Mouse (Mus musculus): ENCODE measurements at regions not wholly inside any gene's neighbourhood (a gene's known extent, or its start where the extent isn't known, plus 50 kb on each side); places are given as distances from the start of the nearest gene placed in this dataset.

- DNase-seq (ENCODE audit: low spot score) = no peak
Observed at GRCm38 (mm10) chr10:21672171-21672570, 79.2 kb downstream of the 1700020N01Rik start.

DNA sequence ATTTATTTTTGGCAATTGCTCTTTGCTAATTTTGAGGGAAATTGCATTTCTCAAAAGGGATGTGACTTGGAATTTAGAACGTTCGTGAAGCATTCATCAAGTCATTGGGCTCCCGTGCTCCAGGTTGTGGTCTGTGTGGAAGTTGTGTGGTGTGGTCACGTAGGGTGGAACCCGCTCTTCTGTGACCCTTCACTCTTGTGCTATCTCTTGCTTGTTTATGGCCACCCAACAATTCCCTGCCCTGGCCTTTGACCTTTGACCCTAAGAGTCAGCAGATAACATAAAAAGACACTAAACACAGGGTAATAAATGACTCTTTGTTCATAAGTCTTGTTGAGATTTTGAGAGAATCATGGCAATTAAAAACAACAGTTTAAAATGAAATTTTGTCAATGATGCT is 79.7 kb downstream of the 1700020N01Rik start:
- DNase-seq (ENCODE audit: low spot score) = no peak

DNA sequence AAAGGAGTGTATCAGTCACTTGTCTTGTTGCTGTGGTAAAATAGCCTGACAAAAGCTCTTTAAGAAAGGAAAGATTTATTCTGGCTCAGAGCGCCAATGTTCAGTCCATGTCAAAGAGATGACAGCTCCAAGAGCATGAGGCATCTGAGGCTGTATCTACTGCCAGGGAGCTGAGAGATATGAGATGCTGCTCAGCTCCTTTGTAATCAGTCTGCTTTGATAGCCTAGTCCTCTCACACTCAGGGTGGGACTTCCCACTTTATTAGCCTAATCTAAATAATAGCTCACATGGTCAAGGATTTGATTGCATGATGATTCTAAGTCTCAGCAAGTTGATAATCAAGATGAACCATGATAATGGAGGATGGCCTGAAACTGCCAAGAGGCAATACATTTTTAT is 80.9 kb downstream of the 1700020N01Rik start:
- DNase-seq (ENCODE audit: low spot score) = no peak

DNA sequence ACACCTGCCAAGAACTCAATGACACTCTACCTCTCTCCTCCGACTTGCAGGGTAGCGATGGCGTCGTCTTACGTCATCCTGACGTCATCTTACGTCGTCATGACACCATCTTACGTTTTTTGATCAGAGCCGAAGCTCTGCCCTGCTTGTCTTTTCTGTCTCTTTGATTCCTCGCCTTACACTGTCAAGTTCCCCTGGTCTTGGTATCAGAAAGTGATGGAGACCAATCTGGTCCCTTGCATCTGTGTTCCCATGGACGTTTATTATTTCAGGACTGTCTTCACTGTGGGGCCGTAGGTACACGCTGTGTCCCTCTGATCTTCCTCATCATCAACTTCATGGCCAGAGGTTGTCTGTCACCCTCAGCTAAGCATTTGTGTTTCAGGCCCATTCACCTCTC is 82.8 kb downstream of the 1700020N01Rik start:
- no peak for DNase-seq (ENCODE audit: low spot score)

DNA sequence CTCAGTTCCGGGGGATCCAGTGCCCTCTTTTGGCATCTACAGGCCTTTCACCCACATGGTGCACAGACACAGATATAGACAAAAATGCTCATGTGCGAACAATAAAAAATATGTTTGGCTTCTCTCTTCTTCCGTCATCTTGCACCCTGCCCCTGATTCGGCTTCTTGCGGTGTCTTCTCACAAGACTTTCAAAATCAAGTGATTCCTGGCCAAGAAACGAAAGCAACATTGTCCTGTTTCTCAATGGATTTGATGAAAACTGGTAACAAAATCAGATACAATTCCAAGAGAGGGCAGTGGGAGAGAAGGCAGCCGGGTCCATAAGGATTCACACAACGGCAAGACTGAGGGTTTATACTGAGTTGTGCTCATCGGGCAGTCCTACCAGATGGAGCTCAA is 85.0 kb downstream of the 1700020N01Rik start:
- DNase-seq (ENCODE audit: low spot score) = peak; percentile 55

DNA sequence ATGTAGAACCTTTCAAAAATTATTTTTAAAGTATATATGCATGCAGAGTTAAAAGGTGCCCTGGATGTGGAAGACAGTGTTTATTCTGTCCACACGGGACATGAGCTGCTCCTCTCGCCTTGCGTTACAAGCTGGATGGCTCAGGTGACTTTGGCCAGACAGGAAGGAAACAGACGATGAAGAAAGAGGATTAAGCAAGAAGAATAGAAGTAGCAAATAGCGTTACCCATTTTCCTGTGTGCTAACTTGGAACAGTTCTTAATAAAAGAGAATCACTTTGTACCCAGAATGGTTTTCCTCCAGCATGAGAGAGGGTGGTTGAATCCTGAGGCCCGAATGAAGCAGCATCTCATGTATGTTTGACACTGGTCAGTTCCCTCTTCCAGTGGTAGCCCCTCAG is 85.4 kb downstream of the 1700020N01Rik start:
- DNase-seq (ENCODE audit: low spot score) = peak; percentile 6

GRCm38 (mm10) chr10:21678811-21679451 is 86.0 kb downstream of the 1700020N01Rik start:
- peak; percentile 64 for DNase-seq (ENCODE audit: low spot score)

GRCm38 (mm10) chr10:21680789-21681188 is 87.8 kb downstream of the 1700020N01Rik start:
- DNase-seq (ENCODE audit: low spot score) = no peak

- no peak for DNase-seq (ENCODE audit: low spot score)
Observed at GRCm38 (mm10) chr10:21684286-21685013, 91.5 kb downstream of the 1700020N01Rik start.

GRCm38 (mm10) chr10:21685122-21685798 is 92.3 kb downstream of the 1700020N01Rik start:
- no peak for DNase-seq (ENCODE audit: low spot score)

GRCm38 (mm10) chr10:21686060-21686459 is 93.1 kb downstream of the 1700020N01Rik start:
- no peak for DNase-seq (ENCODE audit: low spot score)

- DNase-seq (ENCODE audit: low spot score) = no peak
Observed at GRCm38 (mm10) chr10:21687484-21687883, 94.5 kb downstream of the 1700020N01Rik start.

DNA sequence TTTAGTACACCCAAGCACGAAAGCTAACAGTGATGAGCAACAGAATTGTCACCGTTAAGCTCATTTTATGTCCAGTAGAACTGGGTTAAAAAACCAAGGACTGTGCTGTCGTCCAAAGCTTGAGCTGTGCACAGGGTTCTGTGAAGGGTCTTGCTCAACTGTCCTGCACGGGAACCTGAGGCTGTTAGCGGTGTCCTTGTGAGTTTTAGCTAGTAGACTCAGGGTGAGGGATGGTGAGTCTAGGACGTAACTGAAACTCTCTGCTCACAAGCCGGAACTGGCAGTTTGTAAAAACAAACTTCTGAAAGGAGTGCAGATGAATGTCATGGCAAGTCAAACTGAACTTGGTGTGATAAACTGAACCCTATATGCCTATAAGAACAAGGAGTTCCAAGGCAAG is 95.6 kb downstream of the 1700020N01Rik start:
- DNase-seq (ENCODE audit: low spot score) = no peak

DNA sequence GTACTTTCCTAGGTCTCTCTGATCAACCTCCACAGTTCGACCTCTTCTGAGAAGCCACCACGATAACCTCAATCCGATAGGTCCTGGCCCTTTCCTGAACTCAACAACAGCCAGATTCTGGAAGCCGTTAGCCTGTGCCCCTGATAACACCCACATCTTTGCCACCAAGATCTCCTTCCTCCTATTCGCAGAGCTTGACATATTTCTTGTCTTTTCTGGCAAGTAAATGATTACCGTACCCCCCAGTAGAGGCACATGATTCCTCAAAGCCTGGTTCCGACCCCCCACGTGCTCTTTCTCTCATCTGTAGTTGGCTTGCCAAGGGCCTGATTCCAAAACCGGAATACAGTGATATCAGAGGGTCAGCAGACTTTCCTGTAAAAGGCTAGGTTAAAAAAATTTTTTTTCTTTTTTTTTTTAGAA is 96.9 kb downstream of the 1700020N01Rik start:
- no peak for DNase-seq (ENCODE audit: low spot score)

DNA sequence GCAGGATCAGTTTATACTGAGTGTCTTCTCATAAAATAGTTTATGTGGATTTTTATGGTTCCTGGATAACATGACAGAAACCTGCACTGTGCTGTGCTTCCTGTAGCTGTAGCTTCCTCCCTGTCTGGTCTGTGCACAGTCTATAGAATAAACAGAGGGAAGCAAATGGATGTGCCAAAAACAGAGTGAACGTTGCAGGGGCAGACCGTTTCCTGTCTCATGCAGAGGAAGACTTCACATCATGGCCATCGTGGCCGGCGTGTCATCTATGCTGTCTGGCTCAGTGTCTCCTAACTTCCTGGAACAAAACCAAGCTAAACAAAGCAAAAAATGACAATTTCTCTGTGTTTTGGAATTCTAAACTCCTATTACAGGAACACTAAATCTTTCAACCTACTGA is 102.2 kb downstream of the 1700020N01Rik start:
- DNase-seq (ENCODE audit: low spot score) = peak; percentile 16

DNA sequence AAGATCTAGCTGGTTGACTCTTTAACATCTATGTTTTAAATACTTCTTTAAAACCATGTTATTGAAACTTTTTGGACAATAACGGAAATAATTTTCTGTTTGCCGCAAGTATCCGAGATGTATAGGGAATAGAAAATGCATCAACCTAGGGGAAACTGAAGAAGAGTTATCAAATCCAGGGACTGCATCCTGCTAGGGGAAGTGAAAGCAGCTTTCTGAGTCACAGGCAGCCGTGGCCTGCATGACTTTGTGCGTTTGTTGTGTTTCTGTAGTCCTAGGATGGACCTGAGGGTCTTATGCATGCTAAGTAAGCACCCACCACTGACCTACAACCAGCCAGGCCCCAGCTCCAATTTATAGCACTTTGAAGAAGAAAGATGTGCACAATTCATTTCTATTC is 103.7 kb downstream of the 1700020N01Rik start:
- no peak for DNase-seq (ENCODE audit: low spot score)

GRCm38 (mm10) chr10:21701580-21701979 is 108.6 kb downstream of the 1700020N01Rik start:
- DNase-seq (ENCODE audit: low spot score) = no peak

GRCm38 (mm10) chr10:21702134-21702533 is 109.2 kb downstream of the 1700020N01Rik start:
- DNase-seq (ENCODE audit: low spot score) = no peak

DNA sequence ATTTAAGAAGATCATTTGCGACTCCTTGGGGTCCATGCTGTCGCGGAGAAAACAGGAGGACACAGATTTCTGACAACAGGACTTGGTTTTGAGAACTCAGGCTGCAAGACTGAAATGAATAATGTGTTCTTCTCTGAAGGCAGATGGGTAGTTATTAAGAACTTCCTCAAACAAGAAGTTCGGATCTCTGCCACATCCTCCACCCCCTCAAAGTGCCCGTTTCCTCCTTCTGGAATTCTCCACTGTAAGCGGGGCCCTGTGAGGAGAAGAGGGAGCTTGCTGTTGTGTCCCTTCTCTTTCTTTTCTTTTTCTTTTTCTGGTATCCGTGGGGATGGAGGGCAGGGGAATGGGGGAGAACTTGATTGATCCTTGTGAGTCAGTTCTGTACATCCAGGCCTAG is 118.9 kb downstream of the 1700020N01Rik start:
- DNase-seq (ENCODE audit: low spot score) = no peak

- DNase-seq (ENCODE audit: low spot score) = no peak
Observed at GRCm38 (mm10) chr10:21712828-21713227, 119.9 kb downstream of the 1700020N01Rik start.

DNA sequence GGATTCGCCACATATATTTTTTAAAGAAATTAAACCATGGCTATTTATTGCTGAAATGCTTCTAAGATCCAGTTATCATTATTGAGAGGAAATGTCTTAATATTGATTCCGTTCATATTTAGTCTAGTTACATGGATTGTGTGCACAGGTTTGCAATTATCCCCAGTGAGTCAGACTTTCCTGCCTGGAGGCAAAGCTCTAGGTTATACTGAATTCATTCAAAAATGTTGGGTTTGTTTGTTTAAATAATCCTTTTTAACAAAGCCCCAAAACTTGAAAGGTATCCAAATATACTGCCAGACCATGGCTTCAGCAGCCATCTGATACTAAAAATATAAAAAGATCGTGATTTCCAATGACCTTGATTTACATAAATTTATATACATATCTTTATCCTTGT is 122.5 kb downstream of the 1700020N01Rik start:
- DNase-seq (ENCODE audit: low spot score) = no peak

GRCm38 (mm10) chr10:21718189-21718588 is 125.2 kb downstream of the 1700020N01Rik start:
- DNase-seq (ENCODE audit: low spot score) = no peak

DNA sequence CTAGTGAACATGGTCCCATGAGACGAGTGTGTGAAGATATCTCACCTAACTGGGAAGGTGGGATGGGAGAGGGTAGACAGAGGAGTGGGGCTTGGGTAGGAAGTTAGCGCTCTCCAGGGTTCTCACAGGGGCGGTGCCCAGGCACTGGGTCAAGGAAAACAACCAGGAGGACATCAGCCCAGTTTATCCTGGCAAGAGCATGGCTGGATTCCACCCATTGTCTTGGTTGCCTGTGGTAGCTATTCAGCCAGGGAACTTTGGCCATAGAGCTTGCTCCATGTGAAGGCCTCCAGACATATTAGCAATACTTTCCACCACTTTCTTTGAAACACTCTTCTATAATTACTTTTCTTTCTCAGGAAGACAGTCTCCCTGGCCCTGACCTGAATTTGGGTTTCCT is 131.4 kb downstream of the 1700020N01Rik start:
- DNase-seq (ENCODE audit: low spot score) = peak; percentile 28

Measured in adipocyte (in vitro differentiated cells).